ENCODE assay signal across 9 mouse cellular contexts in the genomic region with DNA sequence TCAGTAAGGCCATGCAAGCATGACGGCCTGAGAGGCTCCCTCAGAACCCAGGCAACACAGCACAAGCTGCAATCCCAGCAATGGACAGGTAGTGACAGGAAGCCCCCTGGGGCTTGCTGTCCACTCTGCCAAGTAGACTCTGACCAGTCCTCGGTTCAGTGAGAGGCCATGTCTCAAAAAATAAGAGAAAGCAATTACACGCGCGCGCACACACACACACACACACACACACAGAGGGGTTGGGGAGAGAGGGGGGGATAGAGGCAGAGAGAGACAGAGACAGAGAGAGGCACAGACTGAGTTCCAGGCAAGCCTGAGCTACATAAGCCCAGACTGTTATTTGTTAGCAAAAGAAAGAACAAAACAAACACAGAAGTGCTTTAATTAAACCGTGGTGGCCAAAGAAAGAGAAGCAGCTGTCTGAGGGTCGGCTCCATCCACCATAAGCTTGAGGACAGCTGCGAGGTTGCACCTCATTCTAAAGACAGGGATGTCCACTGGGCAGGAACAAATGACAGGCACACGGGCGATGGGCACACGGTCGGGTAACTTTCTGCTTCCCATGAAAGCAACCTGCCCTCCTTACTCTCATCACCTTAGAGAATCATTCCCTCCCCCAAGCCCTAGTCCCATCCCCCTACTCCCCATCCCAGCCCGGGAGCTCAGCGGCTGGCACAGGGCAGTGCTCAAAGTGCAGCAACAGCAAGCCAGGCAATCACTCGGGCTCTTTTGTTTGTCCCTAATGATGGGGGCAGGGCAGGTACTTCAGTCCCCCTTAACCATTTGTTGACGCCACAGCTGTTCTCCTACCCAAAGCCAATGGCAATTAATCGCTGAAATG. TPM values are rescaled to one million over a fixed set of nuclear protein-coding genes. Genes with fewer than 3 reads are reported as not detected.
DNase-seq lines count a peak whose midpoint lies in the region; ATAC-seq lines count a peak whose summit lies in the region.
"Had no signal": no experiment of that assay in that cellular context is flagged by ENCODE, and none has a peak within 500 bp of the region (broad histone marks: within the 10 kb centered on the region; RNA-seq: fewer than 3 reads in every experiment).

No protein-coding gene starts in this region.

- peak overlapping the region; percentile 35; the same call in 1 of the 2 replicates for H3K9ac ChIP-seq in hindbrain, embryonic 14.5 days
- no peak overlapping the region for H3K9ac ChIP-seq in liver, embryonic 13.5 days

- H3K4me3 ChIP-seq in hindbrain, embryonic 14.5 days (replicated peaks; ENCODE audit: low read length), result peak overlapping the region; percentile 14
- H3K4me3 ChIP-seq in liver, embryonic 13.5 days (replicated peaks), result no peak overlapping the region

- no peaks in the 10 kb centered on the region; the same call in 1 of the 2 replicates for H3K36me3 ChIP-seq in hindbrain, embryonic 14.5 days (replicated peaks; ENCODE audit: control insufficient read depth, insufficient read depth)
- H3K36me3 ChIP-seq in liver, embryonic 13.5 days, result no peaks in the 10 kb centered on the region

- H3K4me1 ChIP-seq in hindbrain, embryonic 14.5 days (replicated peaks; ENCODE audit: control insufficient read depth, insufficient read depth, low read length), result peaks cover 44% of the 10 kb centered on the region
- H3K4me1 ChIP-seq in liver, embryonic 13.5 days (replicated peaks), result peaks cover 6% of the 10 kb centered on the region; the same call in 1 of the 2 replicates

- DNase-seq in cerebellum, adult 11-12 months, result peak; percentile 36
- DNase-seq in cerebellum, adult 8-10 months, result no peak
- peak; percentile 70 for DNase-seq in embryo, embryonic 10.5 days (ENCODE audit: low spot score)
- peak; percentile 44 for DNase-seq in hindbrain, embryonic 14.5 days (ENCODE audit: low spot score)
- no peak for DNase-seq in liver, embryonic 13.5 days
- no peak for DNase-seq in adrenal gland, adult 18-20 months (ENCODE audit: low spot score in 2 of 2)
- no peak for DNase-seq in c-Kit-positive CD71-positive TER-119-positive erythroid progenitor cells, embryonic 14.5 days (ENCODE audit: low spot score)
- no peak for DNase-seq in spleen, postnatal 4 days (ENCODE audit: low spot score in 2 of 2)

- ATAC-seq in hindbrain, embryonic 14.5 days (ENCODE audit: low FRiP score), result peak; percentile 76
- ATAC-seq in liver, embryonic 13.5 days (ENCODE audit: low read depth), result no peak

- peak overlapping the region; percentile 41 for H3K4me2 ChIP-seq in hindbrain, embryonic 14.5 days (replicated peaks)
- 0 out of 2 replicates have a peak overlapping the region, but pooled peaks have one; percentile 21 for H3K4me2 ChIP-seq in liver, embryonic 13.5 days

- H3K27ac ChIP-seq in hindbrain, embryonic 14.5 days, result peak overlapping the region; percentile 63
- H3K27ac ChIP-seq in liver, embryonic 13.5 days, result no peak overlapping the region
- H3K27ac ChIP-seq: macrophage had no signal

- no peaks in the 10 kb centered on the region for H3K9me3 ChIP-seq in hindbrain, embryonic 14.5 days (ENCODE audit: control insufficient read depth, low read length)
- no peaks in the 10 kb centered on the region for H3K9me3 ChIP-seq in liver, embryonic 13.5 days (replicated peaks)

- H3K27me3 ChIP-seq in hindbrain, embryonic 14.5 days (ENCODE audit: control insufficient read depth, insufficient read depth, low read length), result no peaks in the 10 kb centered on the region
- peaks cover 10% of the 10 kb centered on the region for H3K27me3 ChIP-seq in liver, embryonic 13.5 days

- WGBS in hindbrain, embryonic 14.5 days, result 16% methylated on average over 18 of the region's 18 CpGs
- 56% methylated on average over 18 of the region's 18 CpGs for WGBS in liver, embryonic 13.5 days (ENCODE audit: insufficient replicate concordance)

RNA-seq across cellular contexts. Expression of a gene that starts 6.4 kb away (rescaled TPM):
- polyA plus RNA-seq in hindbrain, embryonic 14.5 days (2014; fragmentation: Nextera tagmentation; extraction: Ambion mirVana), result 44.5 and 46.1 TPM in 2 replicates
- 5.7 and 7.1 TPM in 2 replicates for polyA plus RNA-seq in liver, embryonic 13.5 days (2015; fragmentation: Nextera tagmentation; extraction: Ambion mirVana)
- 10 to 100 TPM; 32.4 to 35.4 TPM for total RNA-seq in adrenal gland, adult 18-20 months (2021)
- polyA plus RNA-seq: macrophage had no signal

Comparison
In these comparisons a context has a peak if more than half of its experiments do, and no peak if none do; other contexts are left out.
1. DNase-seq: peak in cerebellum, adult 11-12 months (single experiment), embryo, embryonic 10.5 days (single experiment) and hindbrain, embryonic 14.5 days (single experiment); none in cerebellum, adult 8-10 months (single experiment), liver, embryonic 13.5 days (single experiment), adrenal gland, adult 18-20 months (0 of 2), c-Kit-positive CD71-positive TER-119-positive erythroid progenitor cells, embryonic 14.5 days (single experiment) and spleen, postnatal 4 days (0 of 2).